Mouse (Mus musculus): ENCODE measurements at regions not wholly inside any gene's neighbourhood (a gene's known extent, or its start where the extent isn't known, plus 50 kb on each side); places are given as distances from the start of the nearest gene placed in this dataset.

DNA sequence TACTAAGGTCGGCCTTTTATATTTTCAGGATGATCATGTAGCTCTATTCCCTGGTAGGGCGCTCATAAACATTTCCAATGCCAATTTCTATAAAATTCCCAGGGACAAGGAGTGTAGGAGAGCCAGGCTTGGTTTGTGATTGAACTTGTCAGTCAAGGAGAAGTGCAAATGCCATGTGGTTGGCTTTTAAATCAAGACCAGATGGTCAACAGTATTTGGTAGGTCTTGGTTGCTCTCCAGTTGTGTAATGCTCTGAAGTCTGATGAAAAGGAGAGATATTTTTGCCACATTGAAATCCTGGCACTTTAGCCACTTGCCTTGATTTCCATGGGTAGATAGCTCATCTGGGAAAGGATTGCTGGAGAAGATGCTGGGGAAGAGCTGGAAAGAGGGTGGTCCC, 263.4 kb upstream of the Jag1 start:
- WGBS, result 94% methylated on average over 2 of the region's 2 CpGs
- Histone ChIP-seq H3K9me3 (ENCODE audit: control insufficient read depth, low read depth, low read length) (no peaks in the 10 kb centered on the region), H3K27me3 (ENCODE audit: control insufficient read depth, insufficient read depth, low read length) (no peaks in the 10 kb centered on the region), H3K27ac (ENCODE audit: low read length) (no peak overlapping the region), H3K4me1 (ENCODE audit: control insufficient read depth, insufficient read depth, low read length) (no peaks in the 10 kb centered on the region), H3K4me2 (replicated peaks; ENCODE audit: low read depth, low read length) (no peak overlapping the region), H3K9ac (replicated peaks; ENCODE audit: low read depth, low read length) (no peak overlapping the region), H3K36me3 (ENCODE audit: control insufficient read depth, insufficient read depth, low read length) (no peaks in the 10 kb centered on the region), H3K4me3 (ENCODE audit: low read depth, low read length) (no peak overlapping the region)
- no peak for ATAC-seq (ENCODE audit: insufficient number of reproducible peaks, insufficient read depth, low FRiP score, low read depth)

DNA sequence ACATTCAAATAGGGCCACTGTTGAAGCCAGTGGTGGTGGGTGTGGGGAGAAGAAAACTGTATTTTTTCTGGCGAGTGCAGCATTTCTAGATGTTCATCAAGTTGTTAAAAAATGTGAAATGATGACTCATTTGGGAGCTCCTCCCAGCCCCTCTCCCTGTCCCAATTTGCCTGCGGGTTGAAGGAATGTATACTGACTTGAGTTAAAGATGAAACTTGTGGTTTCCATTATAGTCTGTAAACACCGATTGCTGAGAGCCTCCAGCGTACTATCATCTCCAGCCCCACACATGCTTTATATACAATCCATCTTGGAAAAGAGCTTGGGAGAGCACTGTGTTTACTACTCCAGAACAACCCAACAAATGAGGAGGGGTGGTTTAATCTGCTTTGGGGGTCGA, 258.9 kb upstream of the Jag1 start:
- 44% methylated on average over 5 of the region's 5 CpGs for WGBS
- no peak for ATAC-seq (ENCODE audit: insufficient number of reproducible peaks, insufficient read depth, low FRiP score, low read depth)
- Histone ChIP-seq H3K27me3 (ENCODE audit: control insufficient read depth, insufficient read depth, low read length) (no peaks in the 10 kb centered on the region), H3K4me1 (ENCODE audit: control insufficient read depth, insufficient read depth, low read length) (no peaks in the 10 kb centered on the region), H3K4me3 (ENCODE audit: low read depth, low read length) (no peak overlapping the region), H3K9me3 (ENCODE audit: control insufficient read depth, low read depth, low read length) (no peaks in the 10 kb centered on the region), H3K4me2 (replicated peaks; ENCODE audit: low read depth, low read length) (no peak overlapping the region), H3K9ac (replicated peaks; ENCODE audit: low read depth, low read length) (no peak overlapping the region), H3K27ac (ENCODE audit: low read length) (no peak overlapping the region), H3K36me3 (ENCODE audit: control insufficient read depth, insufficient read depth, low read length) (no peaks in the 10 kb centered on the region)

DNA sequence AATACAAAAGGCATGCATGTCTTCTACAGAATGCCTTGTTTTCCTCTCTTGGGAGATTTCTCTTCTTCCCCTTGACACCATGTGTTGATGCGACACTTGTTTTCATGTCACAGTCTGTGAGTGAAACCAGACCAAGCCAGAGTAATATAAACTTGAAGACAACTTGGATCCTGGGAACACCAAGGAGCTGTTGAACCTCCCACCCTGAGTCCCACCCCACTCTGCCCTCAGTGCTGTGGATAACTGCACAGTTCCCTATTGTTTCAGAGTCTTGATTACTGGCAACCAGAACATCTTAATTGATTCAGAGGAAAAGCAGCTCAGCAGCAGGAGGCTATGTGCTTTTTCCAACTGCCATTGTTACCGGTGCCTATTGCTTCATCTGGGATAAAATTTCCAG, 254.6 kb upstream of the Jag1 start:
- H3K27ac ChIP-seq (ENCODE audit: low read length), result no peak overlapping the region
- H3K4me3 ChIP-seq (ENCODE audit: low read depth, low read length), result no peak overlapping the region
- H3K9me3 ChIP-seq (ENCODE audit: control insufficient read depth, low read depth, low read length), result no peaks in the 10 kb centered on the region
- no peak overlapping the region for H3K9ac ChIP-seq (replicated peaks; ENCODE audit: low read depth, low read length)
- 73% methylated on average over 2 of the region's 2 CpGs for WGBS
- no peaks in the 10 kb centered on the region for H3K36me3 ChIP-seq (ENCODE audit: control insufficient read depth, insufficient read depth, low read length)
- H3K4me2 ChIP-seq (replicated peaks; ENCODE audit: low read depth, low read length), result no peak overlapping the region
- no peaks in the 10 kb centered on the region for H3K4me1 ChIP-seq (ENCODE audit: control insufficient read depth, insufficient read depth, low read length)
- no peak for ATAC-seq (ENCODE audit: insufficient number of reproducible peaks, insufficient read depth, low FRiP score, low read depth)
- H3K27me3 ChIP-seq (ENCODE audit: control insufficient read depth, insufficient read depth, low read length), result no peaks in the 10 kb centered on the region

DNA sequence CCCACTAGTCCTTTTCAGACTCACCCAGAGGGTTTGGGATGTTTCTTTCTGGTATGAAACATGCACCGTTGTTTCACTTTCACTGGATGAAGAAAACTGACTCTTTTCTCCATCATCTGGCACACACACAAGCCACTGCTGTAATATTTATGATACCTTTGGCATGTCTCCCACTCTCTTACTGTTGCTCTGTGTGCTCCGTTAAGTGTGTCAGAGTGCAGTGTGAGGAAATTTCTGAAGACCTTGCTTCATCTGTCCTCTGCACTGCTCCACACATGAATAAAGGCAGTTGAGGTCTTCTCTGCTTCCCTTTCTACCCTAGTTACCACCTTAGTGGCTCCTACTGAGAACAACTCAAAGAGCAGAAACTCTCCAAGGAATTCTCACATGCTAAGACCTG, 246.6 kb upstream of the Jag1 start:
- no peak for ATAC-seq (ENCODE audit: insufficient number of reproducible peaks, insufficient read depth, low FRiP score, low read depth)
- WGBS, result 42% methylated on average over 2 of the region's 2 CpGs

DNA sequence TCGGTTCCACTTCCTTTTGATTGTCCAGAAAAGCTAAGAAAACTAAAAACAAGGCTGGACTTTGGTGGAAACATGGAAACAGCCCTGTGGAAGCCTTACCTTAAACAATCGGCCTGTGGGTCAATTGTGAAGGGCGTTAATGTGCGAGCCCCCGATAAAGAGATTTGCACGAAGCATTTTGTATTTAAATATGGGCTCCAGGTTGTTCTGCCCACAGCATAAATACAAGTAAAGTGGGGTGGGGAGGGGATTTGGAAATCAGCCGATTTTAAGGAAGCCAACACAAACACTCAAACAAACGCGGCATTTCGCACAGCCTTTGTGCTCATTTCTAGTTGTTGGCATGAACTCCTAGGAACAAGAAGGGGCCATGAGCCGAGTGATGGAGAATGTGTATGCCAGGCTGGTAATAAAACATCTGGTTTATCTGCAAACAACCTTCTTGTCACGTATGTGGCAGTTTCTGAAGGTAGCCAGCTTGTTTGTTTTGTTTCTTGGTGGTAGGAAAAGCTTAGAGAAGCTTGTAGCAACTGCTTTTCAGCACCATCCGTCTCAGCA, 240.8 kb upstream of the Jag1 start:
- ATAC-seq (ENCODE audit: insufficient number of reproducible peaks, insufficient read depth, low FRiP score, low read depth), result no peak
- Histone ChIP-seq H3K4me3 (ENCODE audit: low read depth, low read length) (no peak overlapping the region), H3K9ac (replicated peaks; ENCODE audit: low read depth, low read length) (no peak overlapping the region), H3K4me1 (ENCODE audit: control insufficient read depth, insufficient read depth, low read length) (no peaks in the 10 kb centered on the region), H3K9me3 (ENCODE audit: control insufficient read depth, low read depth, low read length) (no peaks in the 10 kb centered on the region), H3K4me2 (replicated peaks; ENCODE audit: low read depth, low read length) (no peak overlapping the region), H3K27me3 (ENCODE audit: control insufficient read depth, insufficient read depth, low read length) (no peaks in the 10 kb centered on the region), H3K36me3 (ENCODE audit: control insufficient read depth, insufficient read depth, low read length) (no peaks in the 10 kb centered on the region), H3K27ac (ENCODE audit: low read length) (no peak overlapping the region)
- 61% methylated on average over 13 of the region's 13 CpGs for WGBS

More for the DNA sequence above, 246.6 kb upstream of the Jag1 start:
- H3K9ac ChIP-seq (replicated peaks; ENCODE audit: low read depth, low read length), result no peak overlapping the region
- H3K4me2 ChIP-seq (replicated peaks; ENCODE audit: low read depth, low read length), result no peak overlapping the region
- H3K4me3 ChIP-seq (ENCODE audit: low read depth, low read length), result no peak overlapping the region
- no peak overlapping the region for H3K27ac ChIP-seq (ENCODE audit: low read length)
- no peaks in the 10 kb centered on the region for H3K27me3 ChIP-seq (ENCODE audit: control insufficient read depth, insufficient read depth, low read length)
- no peaks in the 10 kb centered on the region for H3K9me3 ChIP-seq (ENCODE audit: control insufficient read depth, low read depth, low read length)
- no peaks in the 10 kb centered on the region for H3K4me1 ChIP-seq (ENCODE audit: control insufficient read depth, insufficient read depth, low read length)
- H3K36me3 ChIP-seq (ENCODE audit: control insufficient read depth, insufficient read depth, low read length), result no peaks in the 10 kb centered on the region

DNA sequence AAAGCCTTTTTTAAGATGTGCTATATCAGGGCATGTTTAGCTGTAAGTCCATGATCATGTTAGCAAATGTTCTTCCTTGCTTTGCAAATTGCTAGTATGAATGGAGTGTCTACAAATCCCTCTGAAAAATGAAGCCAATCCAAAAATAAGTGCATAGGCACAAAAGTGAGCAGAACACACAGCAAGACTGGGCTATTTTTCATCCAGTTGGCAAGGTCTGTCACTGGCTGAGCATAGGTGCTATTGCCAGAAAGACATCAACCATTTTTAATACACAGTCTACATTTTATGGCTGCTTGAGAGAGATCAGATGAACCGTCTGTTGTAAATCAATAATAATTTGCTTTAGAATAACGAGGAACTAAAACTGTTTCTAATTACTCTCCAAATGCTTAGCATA, 227.3 kb upstream of the Jag1 start:
- no peak overlapping the region for H3K27ac ChIP-seq (ENCODE audit: low read length)
- no peaks in the 10 kb centered on the region for H3K4me1 ChIP-seq (ENCODE audit: control insufficient read depth, insufficient read depth, low read length)
- H3K4me3 ChIP-seq (ENCODE audit: low read depth, low read length), result no peak overlapping the region
- ATAC-seq (ENCODE audit: insufficient number of reproducible peaks, insufficient read depth, low FRiP score, low read depth), result no peak
- H3K4me2 ChIP-seq (replicated peaks; ENCODE audit: low read depth, low read length), result no peak overlapping the region
- H3K9ac ChIP-seq (replicated peaks; ENCODE audit: low read depth, low read length), result no peak overlapping the region
- no peaks in the 10 kb centered on the region for H3K9me3 ChIP-seq (ENCODE audit: control insufficient read depth, low read depth, low read length)
- 68% methylated on average over 2 of the region's 2 CpGs for WGBS
- H3K27me3 ChIP-seq (ENCODE audit: control insufficient read depth, insufficient read depth, low read length), result no peaks in the 10 kb centered on the region
- H3K36me3 ChIP-seq (ENCODE audit: control insufficient read depth, insufficient read depth, low read length), result no peaks in the 10 kb centered on the region

DNA sequence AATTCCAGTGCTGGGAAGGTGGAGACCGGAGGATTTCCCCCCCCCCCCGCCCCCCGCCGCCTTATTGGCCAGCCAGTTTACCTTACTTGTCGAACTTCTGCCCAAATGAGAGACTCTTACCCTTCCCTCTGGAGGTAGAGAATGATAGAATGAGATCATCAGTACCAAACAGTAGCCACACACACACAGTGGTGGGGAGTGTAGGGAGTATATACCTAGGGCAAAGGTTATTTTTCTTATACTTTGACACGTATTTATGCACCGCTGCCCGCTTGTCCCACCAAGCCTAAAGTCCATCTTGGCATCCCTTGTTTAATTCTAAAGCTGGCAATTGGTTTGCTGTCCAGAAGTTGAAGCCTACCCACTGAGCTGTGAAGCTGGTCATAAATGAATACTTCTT, 213.6 kb upstream of the Jag1 start:
- H3K9ac ChIP-seq (replicated peaks; ENCODE audit: low read depth, low read length), result no peak overlapping the region
- no peak for ATAC-seq (ENCODE audit: insufficient number of reproducible peaks, insufficient read depth, low FRiP score, low read depth)
- no peak overlapping the region for H3K4me3 ChIP-seq (ENCODE audit: low read depth, low read length)
- no peaks in the 10 kb centered on the region for H3K4me1 ChIP-seq (ENCODE audit: control insufficient read depth, insufficient read depth, low read length)
- no peak overlapping the region for H3K27ac ChIP-seq (ENCODE audit: low read length)
- WGBS, result 82% methylated on average over 8 of the region's 8 CpGs
- H3K9me3 ChIP-seq (ENCODE audit: control insufficient read depth, low read depth, low read length), result no peaks in the 10 kb centered on the region
- H3K4me2 ChIP-seq (replicated peaks; ENCODE audit: low read depth, low read length), result no peak overlapping the region
- no peaks in the 10 kb centered on the region for H3K36me3 ChIP-seq (ENCODE audit: control insufficient read depth, insufficient read depth, low read length)
- H3K27me3 ChIP-seq (ENCODE audit: control insufficient read depth, insufficient read depth, low read length), result no peaks in the 10 kb centered on the region

DNA sequence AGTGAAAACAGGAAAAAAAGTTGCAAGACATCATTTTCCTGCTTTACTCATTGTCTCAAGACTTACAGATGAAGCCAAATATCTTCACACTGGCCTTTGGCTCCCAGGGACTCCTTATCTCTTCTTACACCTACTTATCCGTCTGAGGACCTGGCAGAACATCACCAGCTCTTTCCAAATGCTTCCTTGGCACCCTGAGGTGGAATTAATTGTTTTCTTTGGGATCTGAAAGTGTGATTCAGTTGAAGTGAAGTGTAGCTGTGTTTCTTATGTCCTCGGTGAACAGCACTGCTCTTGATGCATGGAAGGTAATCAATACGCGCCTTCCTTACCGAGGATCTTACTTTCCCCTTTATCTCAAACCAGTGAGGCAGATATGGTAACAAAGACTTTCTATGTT, 207.0 kb upstream of the Jag1 start:
- no peak overlapping the region for H3K4me2 ChIP-seq (replicated peaks; ENCODE audit: low read depth, low read length)
- H3K4me1 ChIP-seq (ENCODE audit: control insufficient read depth, insufficient read depth, low read length), result no peaks in the 10 kb centered on the region
- H3K27ac ChIP-seq (ENCODE audit: low read length), result no peak overlapping the region
- ATAC-seq (ENCODE audit: insufficient number of reproducible peaks, insufficient read depth, low FRiP score, low read depth), result no peak
- H3K36me3 ChIP-seq (ENCODE audit: control insufficient read depth, insufficient read depth, low read length), result no peaks in the 10 kb centered on the region
- no peaks in the 10 kb centered on the region for H3K9me3 ChIP-seq (ENCODE audit: control insufficient read depth, low read depth, low read length)
- H3K4me3 ChIP-seq (ENCODE audit: low read depth, low read length), result no peak overlapping the region
- no peak overlapping the region for H3K9ac ChIP-seq (replicated peaks; ENCODE audit: low read depth, low read length)
- WGBS, result 63% methylated on average over 5 of the region's 5 CpGs
- H3K27me3 ChIP-seq (ENCODE audit: control insufficient read depth, insufficient read depth, low read length), result no peaks in the 10 kb centered on the region

DNA sequence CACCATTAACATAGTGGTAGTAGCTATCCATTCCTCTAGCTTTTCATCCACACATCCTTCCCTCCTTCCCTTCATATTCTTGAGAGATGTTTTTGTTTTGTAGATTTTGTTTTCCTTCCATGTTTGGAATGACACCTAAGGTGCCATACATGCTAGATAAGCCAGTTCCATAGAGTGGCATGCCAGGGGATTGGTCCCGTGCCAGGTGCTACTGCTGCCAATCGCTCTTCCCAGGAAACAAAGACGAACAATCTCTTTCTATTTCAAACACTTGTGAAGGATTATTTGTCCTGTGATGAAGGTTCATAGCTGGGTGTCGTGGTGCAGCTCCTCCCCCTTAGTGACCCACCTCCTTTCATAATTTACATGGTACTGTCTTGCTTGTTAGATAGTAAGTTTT, 194.1 kb upstream of the Jag1 start:
- H3K27ac ChIP-seq (ENCODE audit: low read length), result no peak overlapping the region
- H3K4me1 ChIP-seq (ENCODE audit: control insufficient read depth, insufficient read depth, low read length), result no peaks in the 10 kb centered on the region
- no peak for ATAC-seq (ENCODE audit: insufficient number of reproducible peaks, insufficient read depth, low FRiP score, low read depth)
- H3K27me3 ChIP-seq (ENCODE audit: control insufficient read depth, insufficient read depth, low read length), result no peaks in the 10 kb centered on the region
- H3K4me3 ChIP-seq (ENCODE audit: low read depth, low read length), result no peak overlapping the region
- H3K4me2 ChIP-seq (replicated peaks; ENCODE audit: low read depth, low read length), result no peak overlapping the region
- H3K9me3 ChIP-seq (ENCODE audit: control insufficient read depth, low read depth, low read length), result no peaks in the 10 kb centered on the region
- H3K36me3 ChIP-seq (ENCODE audit: control insufficient read depth, insufficient read depth, low read length), result no peaks in the 10 kb centered on the region
- 74% methylated on average over 4 of the region's 4 CpGs for WGBS
- no peak overlapping the region for H3K9ac ChIP-seq (replicated peaks; ENCODE audit: low read depth, low read length)
